Mouse (Mus musculus) megakaryocyte, embryonic 14.5 days (primary cell): Measurements from ENCODE around the gene Sri.

Source experiments
- FLI1 ChIP-seq: IDR thresholded peaks from 2 replicates; pipeline ENCODE4 v1.6.1; 2012; ENCODE audit warnings: low read length, inconsistent platforms, mixed read lengths
- GATA1 ChIP-seq: IDR thresholded peaks from 3 replicates; pipeline ENCODE4 v1.6.1; 2012; ENCODE audit warnings: mixed read lengths, low read length, inconsistent platforms, borderline replicate concordance

DNA sequence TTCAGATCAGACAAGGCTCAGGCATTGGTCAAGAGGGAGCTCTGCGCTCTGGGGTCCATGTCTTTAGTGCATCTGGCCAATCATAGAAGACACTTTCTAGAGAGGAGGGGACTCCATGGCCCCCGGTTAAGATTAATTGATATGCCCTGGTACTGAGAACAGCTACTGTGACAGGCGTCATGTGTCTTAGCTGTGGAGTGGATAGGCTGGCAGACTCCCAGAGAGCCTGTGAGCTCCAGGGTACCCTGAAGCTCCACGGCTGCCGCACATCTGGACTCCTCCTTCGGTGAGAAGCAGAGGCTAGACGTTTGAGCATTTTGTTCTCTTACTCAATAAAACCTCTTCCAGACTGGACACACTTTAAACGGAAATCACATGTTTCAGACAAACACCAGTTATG, 31.6 kb downstream of the Sri start:
- TF ChIP-seq GATA1 (no peak), FLI1 (no peak)
